7 mouse cellular contexts compared by ENCODE assay signal in the genomic region with DNA sequence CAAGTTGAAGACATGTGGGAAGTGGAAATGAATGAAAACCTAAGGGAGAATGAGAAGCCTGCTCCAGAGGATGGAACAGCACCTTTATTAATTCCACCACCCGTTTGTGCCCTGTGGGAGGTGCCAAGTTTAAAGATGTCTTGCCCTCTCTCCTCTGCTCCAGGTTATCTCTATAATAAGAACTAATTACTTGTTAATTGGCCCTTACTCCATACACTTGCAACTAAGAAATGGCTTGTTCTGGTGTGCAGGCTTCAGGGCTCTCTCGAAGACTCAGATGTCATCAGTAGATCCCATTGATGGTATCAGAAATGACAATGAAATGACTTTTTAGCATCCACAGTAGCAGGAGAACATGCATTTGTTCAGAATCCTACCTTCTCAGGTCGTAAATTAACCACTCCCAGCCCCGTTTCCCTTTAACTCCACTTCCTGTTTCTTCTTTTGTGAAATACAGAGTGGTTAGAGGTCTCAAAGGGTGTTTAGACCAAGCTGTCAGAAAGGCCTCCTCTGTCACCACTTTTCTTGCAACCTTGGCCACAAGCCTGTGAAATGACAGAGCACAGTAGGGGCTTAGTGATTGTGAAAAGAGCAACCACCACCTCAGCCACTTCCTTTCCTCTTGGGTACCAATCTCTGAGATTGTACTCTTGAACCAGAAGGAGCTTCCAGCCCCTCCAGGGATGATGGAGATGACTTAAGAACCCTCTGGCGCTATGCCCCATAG. TPM values are rescaled to one million over a fixed set of nuclear protein-coding genes. Genes with fewer than 3 reads are reported as not detected.
DNase-seq lines count a peak whose midpoint lies in the region; ATAC-seq lines count a peak whose summit lies in the region.

TSS of gene Ifrd1 (minus strand) at position 51 of the 727 bp plus-strand sequence.

- no peaks in the 10 kb centered on the region for H3K27me3 ChIP-seq in forebrain, embryonic 15.5 days
- no peaks in the 10 kb centered on the region for H3K27me3 ChIP-seq in hindbrain, embryonic 11.5 days (ENCODE audit: control insufficient read depth, insufficient read depth, low read length)
- H3K27me3 ChIP-seq in liver, embryonic 13.5 days: no peaks in the 10 kb centered on the region
- no peaks in the 10 kb centered on the region for H3K27me3 ChIP-seq in neural tube, embryonic 12.5 days (replicated peaks)

- no peaks in the 10 kb centered on the region for H3K36me3 ChIP-seq in forebrain, embryonic 15.5 days
- H3K36me3 ChIP-seq in hindbrain, embryonic 11.5 days (ENCODE audit: control insufficient read depth, insufficient read depth, low read length): no peaks in the 10 kb centered on the region
- H3K36me3 ChIP-seq in liver, embryonic 13.5 days: no peaks in the 10 kb centered on the region
- no peaks in the 10 kb centered on the region for H3K36me3 ChIP-seq in neural tube, embryonic 12.5 days

- H3K9me3 ChIP-seq in forebrain, embryonic 15.5 days: no peaks in the 10 kb centered on the region
- no peaks in the 10 kb centered on the region for H3K9me3 ChIP-seq in hindbrain, embryonic 11.5 days (ENCODE audit: control insufficient read depth, low read length)
- no peaks in the 10 kb centered on the region for H3K9me3 ChIP-seq in liver, embryonic 13.5 days (replicated peaks)
- no peaks in the 10 kb centered on the region for H3K9me3 ChIP-seq in neural tube, embryonic 12.5 days

- peak; percentile 28 to 39 for DNase-seq in CD8-positive naive resting alpha-beta T cell, adult 2 months (ENCODE audit: low read depth in 2 of 2, low spot score in 2 of 2)
- peak; percentile 61 for DNase-seq in T-cell, adult 2 months (ENCODE audit: low spot score)
- no peak for DNase-seq in hindbrain, embryonic 11.5 days (ENCODE audit: low spot score)
- DNase-seq in liver, embryonic 13.5 days: no peak
- DNase-seq in thymus, postnatal 25 days: no peak

- ATAC-seq in forebrain, embryonic 15.5 days (replicated peaks): no peak
- no peak for ATAC-seq in hindbrain, embryonic 11.5 days (ENCODE audit: low FRiP score)
- ATAC-seq in liver, embryonic 13.5 days (ENCODE audit: low read depth): peak; percentile 44
- ATAC-seq in neural tube, embryonic 12.5 days (ENCODE audit: low FRiP score, low read depth): no peak

- H3K4me3 ChIP-seq in forebrain, embryonic 15.5 days: no peak within 1 kb of the TSS
- H3K4me3 ChIP-seq in hindbrain, embryonic 11.5 days (ENCODE audit: low read depth, low read length): no peak within 1 kb of the TSS
- no peak within 1 kb of the TSS for H3K4me3 ChIP-seq in liver, embryonic 13.5 days (replicated peaks)
- no peak within 1 kb of the TSS for H3K4me3 ChIP-seq in neural tube, embryonic 12.5 days

- peaks cover 7% of the 10 kb centered on the region for H3K4me1 ChIP-seq in forebrain, embryonic 15.5 days
- H3K4me1 ChIP-seq in hindbrain, embryonic 11.5 days (replicated peaks; ENCODE audit: control insufficient read depth, insufficient read depth, low read length): no peaks in the 10 kb centered on the region
- H3K4me1 ChIP-seq in liver, embryonic 13.5 days (replicated peaks): peaks cover 27% of the 10 kb centered on the region
- H3K4me1 ChIP-seq in neural tube, embryonic 12.5 days: peaks cover 6% of the 10 kb centered on the region; the same call in 1 of the 2 replicates

- WGBS in forebrain, embryonic 15.5 days: 74% methylated on average over 5 of the region's 5 CpGs
- 75% methylated on average over 5 of the region's 5 CpGs for WGBS in hindbrain, embryonic 11.5 days
- 40% methylated on average over 5 of the region's 5 CpGs for WGBS in liver, embryonic 13.5 days (ENCODE audit: insufficient replicate concordance)
- 73% methylated on average over 5 of the region's 5 CpGs for WGBS in neural tube, embryonic 12.5 days

- no peak within 1 kb of the TSS for H3K9ac ChIP-seq in forebrain, embryonic 15.5 days (replicated peaks)
- no peak within 1 kb of the TSS for H3K9ac ChIP-seq in hindbrain, embryonic 11.5 days (ENCODE audit: low read depth, low read length)
- no peak within 1 kb of the TSS for H3K9ac ChIP-seq in liver, embryonic 13.5 days
- no peak within 1 kb of the TSS for H3K9ac ChIP-seq in neural tube, embryonic 12.5 days

- H3K4me2 ChIP-seq in forebrain, embryonic 15.5 days (replicated peaks): no peak within 1 kb of the TSS
- H3K4me2 ChIP-seq in hindbrain, embryonic 11.5 days (replicated peaks; ENCODE audit: low read depth, low read length): no peak within 1 kb of the TSS
- peak within 1 kb of the TSS; percentile 15; the same call in 1 of the 2 replicates for H3K4me2 ChIP-seq in liver, embryonic 13.5 days
- no peak within 1 kb of the TSS for H3K4me2 ChIP-seq in neural tube, embryonic 12.5 days (replicated peaks)

- no peak within 1 kb of the TSS for H3K27ac ChIP-seq in forebrain, embryonic 15.5 days (replicated peaks)
- H3K27ac ChIP-seq in hindbrain, embryonic 11.5 days (ENCODE audit: low read depth, low read length): no peak within 1 kb of the TSS
- H3K27ac ChIP-seq in liver, embryonic 13.5 days: peak within 1 kb of the TSS; percentile 40
- H3K27ac ChIP-seq in neural tube, embryonic 12.5 days: no peak within 1 kb of the TSS

RNA-seq across cellular contexts. Expression of gene Ifrd1, which starts in this region (rescaled TPM):
- 165 and 181 TPM in 2 replicates for polyA plus RNA-seq in forebrain, embryonic 15.5 days (2015; fragmentation: Nextera tagmentation; extraction: Ambion mirVana)
- 200 and 204 TPM in 2 replicates for polyA plus RNA-seq in hindbrain, embryonic 11.5 days (2014; fragmentation: Nextera tagmentation; extraction: Ambion mirVana)
- polyA plus RNA-seq in liver, embryonic 13.5 days (2015; fragmentation: Nextera tagmentation; extraction: Ambion mirVana): 73.9 and 80.1 TPM in 2 replicates
- polyA plus RNA-seq in neural tube, embryonic 12.5 days (2016; fragmentation: Nextera tagmentation; extraction: Ambion mirVana): 159 and 186 TPM in 2 replicates

Comparison
In these comparisons a context has a peak if more than half of its experiments do, and no peak if none do; other contexts are left out.
1. DNase-seq: peak in CD8-positive naive resting alpha-beta T cell, adult 2 months (2 of 2) and T-cell, adult 2 months (single experiment); none in hindbrain, embryonic 11.5 days (single experiment), liver, embryonic 13.5 days (single experiment) and thymus, postnatal 25 days (single experiment).